Mouse (Mus musculus): Measurements from ENCODE around the gene Ptpn6. TPM values are rescaled to one million over a fixed set of nuclear protein-coding genes. Genes with fewer than 3 reads are reported as not detected.
"Not testable (repeated sequence)": the region's sequence is repeated elsewhere in the genome, so short reads cannot be mapped to it uniquely, and the experiment has no call there.

Ptpn6 gene
- polyA plus RNA-seq, 1 experiment from 2014 or later = 28.7 TPM

- Histone ChIP-seq H3K9me3 (replicated peaks) (no peaks in the 10 kb centered on the region), H3K36me3 (peaks cover 27% of the 10 kb centered on the region), H3K4me1 (replicated peaks) (peaks cover 46% of the 10 kb centered on the region), H3K27me3 (no peaks in the 10 kb centered on the region), H3K4me3 (replicated peaks) (no peak overlapping the region), H3K4me2 (no peak overlapping the region), H3K27ac (no peak overlapping the region), H3K9ac (no peak overlapping the region)
- 76% methylated on average over 15 of the region's 15 CpGs for WGBS (ENCODE audit: insufficient replicate concordance)
- ATAC-seq (ENCODE audit: low read depth) (no peak), DNase-seq (no peak)
Observed at GRCm38 (mm10) chr6:124693243-124693981, 45.1 kb downstream of the Ptpn6 start.

GRCm38 (mm10) chr6:124690517-124690916 is 48.0 kb downstream of the Ptpn6 start:
- no peaks in the 10 kb centered on the region for H3K9me3 ChIP-seq (replicated peaks)
- no peaks in the 10 kb centered on the region for H3K27me3 ChIP-seq
- H3K4me3 ChIP-seq (replicated peaks) = no peak overlapping the region
- no peak overlapping the region for H3K9ac ChIP-seq
- H3K27ac ChIP-seq = no peak overlapping the region
- no peak overlapping the region for H3K4me2 ChIP-seq
- peaks cover 70% of the 10 kb centered on the region for H3K4me1 ChIP-seq (replicated peaks)
- DNase-seq (no peak), ATAC-seq (ENCODE audit: low read depth) (no peak)
- H3K36me3 ChIP-seq = peaks cover 15% of the 10 kb centered on the region
- 84% methylated on average over 3 of the region's 3 CpGs for WGBS (ENCODE audit: insufficient replicate concordance)

- Histone ChIP-seq H3K36me3 (peaks cover 12% of the 10 kb centered on the region; the same call in 1 of the 2 replicates), H3K9me3 (replicated peaks) (no peaks in the 10 kb centered on the region), H3K4me1 (replicated peaks) (peaks cover 77% of the 10 kb centered on the region), H3K27me3 (no peaks in the 10 kb centered on the region), H3K4me3 (replicated peaks) (no peak overlapping the region), H3K9ac (no peak overlapping the region), H3K27ac (no peak overlapping the region), H3K4me2 (no peak overlapping the region)
- DNase-seq = no peak
- ATAC-seq (ENCODE audit: low read depth) = no peak
- WGBS (ENCODE audit: insufficient replicate concordance) = 85% methylated on average over 3 of the region's 3 CpGs
Observed at GRCm38 (mm10) chr6:124689011-124689410, 49.5 kb downstream of the Ptpn6 start.

DNA sequence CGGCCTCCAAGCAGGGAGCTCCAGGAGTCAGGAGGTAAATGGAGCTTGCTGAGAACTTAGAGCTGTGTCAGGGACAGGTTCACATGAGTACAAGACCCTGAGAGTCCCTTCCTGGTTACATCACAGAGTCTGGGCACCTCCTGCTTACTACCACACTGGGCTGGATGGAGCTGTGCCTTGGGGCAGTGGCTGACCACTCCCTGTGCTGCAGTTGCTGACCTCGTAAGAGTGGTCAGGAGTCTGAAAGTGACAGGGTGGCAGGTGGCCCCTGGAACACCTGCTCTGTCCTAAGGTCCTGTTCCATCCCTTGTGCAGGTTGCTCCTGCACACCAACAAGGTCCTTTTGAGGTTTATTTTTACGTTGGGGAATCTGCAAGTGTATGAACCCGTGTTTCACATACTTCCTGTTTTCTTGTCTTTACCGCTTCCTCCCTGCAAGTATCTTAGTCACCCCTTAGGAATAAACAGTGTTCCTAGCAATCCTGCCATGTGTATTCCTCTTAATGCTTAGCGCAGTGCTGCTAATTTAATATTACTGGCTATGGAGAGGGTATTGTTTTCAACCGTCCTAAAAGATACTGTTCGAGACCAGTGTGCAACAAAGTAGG is 50.3 kb downstream of the Ptpn6 start:
- H3K27ac ChIP-seq = peak overlapping the region; percentile 14; the same call in 1 of the 2 replicates

GRCm38 (mm10) chr6:124686644-124687043 is 51.9 kb downstream of the Ptpn6 start:
- Histone ChIP-seq H3K27ac (0 out of 2 replicates have a peak overlapping the region, but pooled peaks have one; percentile 60), H3K4me1 (replicated peaks) (peaks cover 80% of the 10 kb centered on the region)
- ATAC-seq (ENCODE audit: low read depth); H3K9me3 ChIP-seq (replicated peaks); H3K9ac ChIP-seq; DNase-seq; H3K36me3 ChIP-seq; H3K4me3 ChIP-seq (replicated peaks); H3K27me3 ChIP-seq; H3K4me2 ChIP-seq: not testable (repeated sequence)
- 59% methylated on average over 1 of the region's 1 CpGs for WGBS (ENCODE audit: insufficient replicate concordance)

More for the DNA sequence above, 50.3 kb downstream of the Ptpn6 start:
- Histone ChIP-seq H3K4me1 (replicated peaks) (peaks cover 77% of the 10 kb centered on the region), H3K4me2 (no peak overlapping the region), H3K27me3 (no peaks in the 10 kb centered on the region), H3K9me3 (replicated peaks) (no peaks in the 10 kb centered on the region), H3K4me3 (replicated peaks) (no peak overlapping the region), H3K9ac (no peak overlapping the region), H3K36me3 (0 out of 2 replicates have a peak, but pooled peaks cover 7% of the 10 kb centered on the region)
- DNase-seq (no peak), ATAC-seq (ENCODE audit: low read depth) (no peak)
- WGBS (ENCODE audit: insufficient replicate concordance) = 63% methylated on average over 8 of the region's 8 CpGs

- peak overlapping the region; percentile 60 for H3K27ac ChIP-seq
- WGBS (ENCODE audit: insufficient replicate concordance) = 23% methylated on average over 12 of the region's 12 CpGs
- H3K4me2 ChIP-seq = peak overlapping the region; percentile 41
- H3K4me1 ChIP-seq (replicated peaks) = peaks cover 85% of the 10 kb centered on the region
- no peak overlapping the region for H3K4me3 ChIP-seq (replicated peaks)
- DNase-seq = peak; percentile 58
- peak overlapping the region; percentile 37; the same call in 1 of the 2 replicates for H3K9ac ChIP-seq
- peak; percentile 52 for ATAC-seq (ENCODE audit: low read depth)
- peaks cover 12% of the 10 kb centered on the region; the same call in 1 of the 2 replicates for H3K36me3 ChIP-seq
- no peaks in the 10 kb centered on the region for H3K27me3 ChIP-seq
- no peaks in the 10 kb centered on the region for H3K9me3 ChIP-seq (replicated peaks)
Observed at GRCm38 (mm10) chr6:124685606-124686386, 52.7 kb downstream of the Ptpn6 start.

GRCm38 (mm10) chr6:124683591-124684417 is 54.7 kb downstream of the Ptpn6 start:
- 52% methylated on average over 14 of the region's 14 CpGs for WGBS (ENCODE audit: insufficient replicate concordance)
- Histone ChIP-seq H3K27me3 (no peaks in the 10 kb centered on the region), H3K4me2 (peak overlapping the region; percentile 53), H3K9me3 (replicated peaks) (no peaks in the 10 kb centered on the region), H3K9ac (peak overlapping the region; percentile 47), H3K27ac (peak overlapping the region; percentile 80), H3K36me3 (peaks cover 17% of the 10 kb centered on the region; the same call in 1 of the 2 replicates), H3K4me3 (replicated peaks) (peak overlapping the region; percentile 16; the same call in 1 of the 2 replicates), H3K4me1 (replicated peaks) (peaks cover 74% of the 10 kb centered on the region)
- peak; percentile 57 for DNase-seq
- peak; percentile 90 for ATAC-seq (ENCODE audit: low read depth)

- not testable (repeated sequence) for H3K4me3 ChIP-seq (replicated peaks); H3K4me2 ChIP-seq; ATAC-seq (ENCODE audit: low read depth); H3K27me3 ChIP-seq; DNase-seq; H3K9me3 ChIP-seq (replicated peaks); H3K9ac ChIP-seq
- Histone ChIP-seq H3K4me1 (replicated peaks) (peaks cover 77% of the 10 kb centered on the region), H3K27ac (peak overlapping the region; percentile 80), H3K36me3 (peaks cover 17% of the 10 kb centered on the region; the same call in 1 of the 2 replicates)
- WGBS (ENCODE audit: insufficient replicate concordance) = 57% methylated on average over 6 of the region's 6 CpGs
Observed at GRCm38 (mm10) chr6:124682291-124682690, 56.2 kb downstream of the Ptpn6 start.

DNA sequence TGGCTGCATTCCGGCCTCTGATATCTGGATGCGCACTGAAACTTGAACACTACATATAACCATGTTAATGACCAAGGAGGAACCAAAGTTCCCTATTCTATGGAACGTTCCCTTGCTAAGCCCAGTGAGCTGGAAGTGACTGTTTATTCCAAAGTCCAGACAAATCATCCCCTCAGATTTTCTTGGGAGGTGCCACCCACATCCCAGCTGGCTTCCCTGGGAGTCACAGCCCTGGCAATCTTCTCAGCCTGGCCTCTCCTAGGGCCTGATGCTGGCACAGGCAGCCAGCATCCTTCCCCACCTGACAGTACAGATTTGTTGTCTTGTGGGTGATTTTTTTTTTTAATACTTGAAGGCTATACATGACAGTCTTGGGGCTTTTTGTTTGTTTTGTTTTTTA is 59.0 kb downstream of the Ptpn6 start:
- no peaks in the 10 kb centered on the region for H3K27me3 ChIP-seq
- H3K4me2 ChIP-seq = no peak overlapping the region
- DNase-seq = no peak
- H3K4me3 ChIP-seq (replicated peaks) = no peak overlapping the region
- H3K36me3 ChIP-seq = peaks cover 25% of the 10 kb centered on the region
- WGBS (ENCODE audit: insufficient replicate concordance) = 92% methylated on average over 3 of the region's 3 CpGs
- no peak overlapping the region for H3K27ac ChIP-seq
- no peak for ATAC-seq (ENCODE audit: low read depth)
- H3K9ac ChIP-seq = no peak overlapping the region
- H3K9me3 ChIP-seq (replicated peaks) = no peaks in the 10 kb centered on the region
- H3K4me1 ChIP-seq (replicated peaks) = peaks cover 70% of the 10 kb centered on the region

GRCm38 (mm10) chr6:124678769-124679168 is 59.7 kb downstream of the Ptpn6 start:
- 72% methylated on average over 7 of the region's 7 CpGs for WGBS (ENCODE audit: insufficient replicate concordance)
- no peak overlapping the region for H3K27ac ChIP-seq
- no peaks in the 10 kb centered on the region for H3K9me3 ChIP-seq (replicated peaks)
- H3K9ac ChIP-seq = no peak overlapping the region
- H3K27me3 ChIP-seq = no peaks in the 10 kb centered on the region
- peaks cover 33% of the 10 kb centered on the region for H3K36me3 ChIP-seq
- H3K4me3 ChIP-seq (replicated peaks) = no peak overlapping the region
- ATAC-seq (ENCODE audit: low read depth) (no peak), DNase-seq (no peak)
- H3K4me1 ChIP-seq (replicated peaks) = peaks cover 70% of the 10 kb centered on the region
- H3K4me2 ChIP-seq = no peak overlapping the region

Data from liver, embryonic 13.5 days (tissue).